Mouse (Mus musculus): ENCODE results near the gene Nr4a1. TPM values are rescaled to one million over a fixed set of nuclear protein-coding genes. Genes with fewer than 3 reads are reported as not detected.
A peak's percentile ranks its signal among the peaks of the same experiment; 100 is the strongest.

Nr4a1 gene
- total RNA-seq, 2 experiments from 2014 or later, result 53.8 to 63.8 TPM

DNA sequence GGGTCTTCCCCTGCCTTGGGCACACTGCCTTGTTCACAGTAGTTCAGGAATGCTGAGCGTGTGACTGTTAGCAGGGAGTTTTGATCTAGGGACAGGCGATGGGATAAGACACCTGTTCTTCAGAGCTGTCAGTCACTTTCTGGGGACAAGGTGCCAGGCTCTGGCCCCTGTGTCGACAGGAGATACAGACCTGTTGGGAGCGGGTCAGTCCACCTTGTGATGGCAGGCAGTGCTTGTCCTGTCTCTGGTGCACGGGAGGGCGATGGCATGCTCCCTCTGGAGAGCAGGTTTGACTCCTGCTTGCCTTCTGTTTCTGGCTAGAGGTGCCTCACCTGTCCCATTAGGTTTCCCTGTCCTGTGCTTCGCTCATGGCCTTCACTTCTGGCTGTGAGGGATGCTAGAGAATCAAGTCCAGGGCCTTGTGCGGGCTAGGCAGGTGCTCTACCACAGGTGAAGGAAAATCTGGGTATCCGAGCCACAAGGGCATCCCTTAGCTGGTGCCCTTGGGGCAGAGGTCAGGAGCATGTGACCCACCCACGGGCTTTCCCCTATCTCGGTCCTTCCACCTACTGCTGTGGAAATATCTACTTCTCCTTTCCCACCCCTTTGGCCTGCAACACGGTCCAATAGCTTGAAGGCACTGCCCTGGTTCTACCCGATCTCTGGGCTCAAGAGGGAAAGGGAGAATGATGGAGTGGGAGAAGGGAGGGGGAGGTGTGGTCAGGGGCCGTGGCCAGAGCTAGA, 2.6 kb downstream of the Nr4a1 start:
- no peak for DNase-seq

DNA sequence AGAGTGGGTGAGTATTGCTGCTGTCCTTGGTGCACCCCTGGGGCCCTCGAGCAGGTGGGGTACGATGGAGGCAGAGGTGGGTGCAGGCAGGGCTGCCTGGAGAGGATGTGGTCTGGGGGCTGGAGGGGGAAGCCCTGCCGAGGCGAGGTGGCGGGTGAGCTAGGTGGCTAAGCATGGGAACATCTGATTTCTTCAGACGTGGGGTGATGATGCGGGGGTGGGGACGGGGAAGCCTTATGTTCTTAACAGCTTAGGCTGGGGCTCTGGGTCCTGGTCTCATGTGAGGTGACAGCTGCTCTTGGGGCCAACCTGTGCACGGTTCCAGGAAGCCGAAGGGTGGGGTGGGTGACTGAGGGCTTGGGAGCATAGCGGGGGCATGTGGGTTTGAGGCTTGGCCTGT, 4.4 kb downstream of the Nr4a1 start:
- DNase-seq, result no peak

DNA sequence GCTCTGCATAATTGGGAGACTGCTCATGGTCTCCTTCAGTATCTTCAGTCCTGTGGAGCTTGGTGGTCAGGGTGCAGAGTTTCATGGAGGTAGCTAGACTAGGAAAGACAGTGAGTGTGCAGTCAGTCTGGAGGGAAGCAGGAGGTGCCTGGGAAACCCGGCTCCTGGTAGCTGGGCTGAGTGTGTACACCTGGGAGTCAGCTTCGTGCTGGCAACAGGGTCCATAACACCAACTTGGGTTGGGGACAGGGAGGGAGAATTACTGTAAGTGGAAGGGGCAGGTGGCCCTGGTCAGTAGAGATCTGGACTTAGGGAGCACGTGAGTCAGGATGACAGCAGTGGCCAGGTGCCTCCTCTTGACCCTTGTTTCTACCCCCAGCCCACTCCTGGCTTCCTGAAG, 5.9 kb downstream of the Nr4a1 start:
- DNase-seq, result no peak

DNA sequence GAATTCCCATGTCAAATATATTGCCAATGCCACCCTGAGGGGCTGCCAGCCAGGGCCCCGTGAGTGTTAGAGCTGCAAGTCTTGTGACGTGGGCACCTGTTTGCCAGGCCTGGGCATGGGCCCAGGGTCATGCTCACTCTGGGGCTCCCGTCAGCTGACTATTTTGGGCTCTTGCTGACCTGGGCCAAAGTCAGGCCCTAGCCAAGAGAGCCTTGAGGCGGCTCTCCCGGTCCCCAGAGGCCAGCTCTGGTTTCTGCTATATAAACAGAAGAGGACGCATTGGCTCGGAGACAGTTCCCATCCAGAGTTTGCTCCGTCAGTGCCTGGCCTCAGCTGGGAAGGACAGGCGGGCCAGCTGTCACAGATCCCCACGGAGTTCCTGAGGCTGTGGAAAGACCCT, 6.3 kb downstream of the Nr4a1 start:
- no peak for DNase-seq

DNA sequence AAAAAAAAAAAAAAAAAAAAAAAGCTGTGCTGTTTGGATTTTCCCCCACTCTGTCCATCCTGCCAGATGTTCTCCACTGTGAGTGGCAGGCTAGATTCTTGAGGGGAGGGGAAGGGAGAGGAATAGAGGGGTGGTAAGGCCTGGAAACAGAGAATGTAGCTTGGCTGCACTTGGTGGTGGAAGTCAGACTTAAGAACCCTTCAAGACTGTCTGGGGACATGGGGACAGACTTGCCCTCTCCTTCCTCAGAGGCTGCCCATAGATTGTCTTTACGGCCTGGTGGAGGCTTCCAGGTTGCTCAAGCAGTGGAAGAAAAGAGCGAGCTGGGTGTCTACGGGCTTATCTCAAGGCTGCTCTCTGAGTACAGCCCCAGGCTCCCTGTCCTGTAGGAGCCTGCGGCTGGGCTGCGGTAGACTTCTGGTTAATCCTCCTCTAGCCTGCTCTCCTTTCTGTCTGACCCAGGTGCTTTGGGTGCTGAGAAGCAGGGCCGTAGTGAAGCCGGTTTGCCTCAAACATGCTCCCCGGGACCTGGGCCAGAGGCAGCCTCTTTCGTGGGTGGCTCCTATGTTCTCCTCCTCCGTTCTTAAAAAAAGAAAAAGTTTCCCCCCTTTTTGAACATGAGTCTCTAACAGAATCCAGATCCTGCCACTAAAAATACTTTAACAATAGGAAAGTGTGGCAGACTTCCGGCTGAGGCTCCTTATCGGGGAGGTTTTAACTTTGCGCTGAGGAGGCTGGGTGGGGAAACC, 7.0 kb downstream of the Nr4a1 start:
- no peak for DNase-seq

DNA sequence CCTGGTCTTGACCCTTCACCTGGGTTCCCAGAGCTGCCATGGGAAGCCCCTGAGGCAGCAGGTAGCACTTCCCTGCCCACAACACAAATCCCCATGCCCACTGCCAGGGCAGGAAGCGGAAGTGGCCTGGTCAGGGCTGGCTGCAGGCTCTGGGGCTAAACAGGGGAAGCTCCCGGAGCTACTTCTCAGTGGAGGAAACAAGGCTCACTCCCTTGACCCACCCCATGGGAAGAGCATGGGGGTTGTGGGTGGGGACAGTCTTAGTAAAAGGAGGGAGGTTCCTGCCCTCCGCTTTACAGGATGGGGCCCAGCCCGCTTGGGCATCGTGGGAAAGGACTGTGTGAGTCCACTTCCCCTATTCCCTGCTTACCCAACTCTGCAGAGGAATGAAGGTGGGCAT, 8.4 kb downstream of the Nr4a1 start:
- no peak for DNase-seq

DNA sequence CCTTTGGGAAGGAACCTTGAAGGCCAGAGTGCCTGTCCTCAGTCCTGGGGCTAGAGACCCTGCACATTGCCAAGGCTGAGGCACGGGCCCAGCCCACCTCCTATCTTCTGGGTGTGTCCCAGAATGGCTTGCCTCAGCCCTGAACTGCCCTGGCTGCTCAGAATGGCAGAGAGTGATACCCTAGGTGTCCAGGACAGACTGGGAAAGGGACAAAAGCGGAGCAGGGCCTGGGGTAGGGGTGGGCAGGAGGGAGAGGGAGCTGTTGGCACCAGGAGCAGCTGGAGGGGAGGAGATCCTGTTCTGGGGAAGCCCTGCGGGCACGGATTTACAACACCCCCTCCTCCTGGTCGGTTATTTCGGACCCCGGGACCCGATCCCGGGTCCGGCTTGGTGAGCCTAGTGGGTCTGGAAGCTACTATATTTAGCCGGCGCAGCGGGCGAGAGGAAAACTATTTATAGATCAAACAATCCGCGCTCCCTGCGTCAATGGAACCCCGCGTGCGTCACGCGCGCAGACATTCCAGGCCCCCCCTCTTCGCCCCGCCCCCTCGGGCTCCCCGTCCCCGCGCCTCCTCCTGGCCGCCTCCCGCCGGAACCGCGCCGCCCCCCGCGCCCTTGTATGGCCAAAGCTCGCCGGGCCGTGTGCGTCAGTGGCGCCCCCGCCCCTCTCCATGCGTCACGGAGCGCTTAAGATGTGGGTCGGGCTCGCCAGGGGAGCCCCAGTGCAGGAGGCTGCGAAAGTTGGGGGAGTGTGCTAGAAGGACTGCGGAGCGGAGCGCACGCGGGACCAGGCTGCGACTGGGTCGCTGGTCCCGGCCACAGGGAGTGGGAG, 12.3 kb downstream of the Nr4a1 start:
- DNase-seq, result peak; percentile 84 to 90

DNA sequence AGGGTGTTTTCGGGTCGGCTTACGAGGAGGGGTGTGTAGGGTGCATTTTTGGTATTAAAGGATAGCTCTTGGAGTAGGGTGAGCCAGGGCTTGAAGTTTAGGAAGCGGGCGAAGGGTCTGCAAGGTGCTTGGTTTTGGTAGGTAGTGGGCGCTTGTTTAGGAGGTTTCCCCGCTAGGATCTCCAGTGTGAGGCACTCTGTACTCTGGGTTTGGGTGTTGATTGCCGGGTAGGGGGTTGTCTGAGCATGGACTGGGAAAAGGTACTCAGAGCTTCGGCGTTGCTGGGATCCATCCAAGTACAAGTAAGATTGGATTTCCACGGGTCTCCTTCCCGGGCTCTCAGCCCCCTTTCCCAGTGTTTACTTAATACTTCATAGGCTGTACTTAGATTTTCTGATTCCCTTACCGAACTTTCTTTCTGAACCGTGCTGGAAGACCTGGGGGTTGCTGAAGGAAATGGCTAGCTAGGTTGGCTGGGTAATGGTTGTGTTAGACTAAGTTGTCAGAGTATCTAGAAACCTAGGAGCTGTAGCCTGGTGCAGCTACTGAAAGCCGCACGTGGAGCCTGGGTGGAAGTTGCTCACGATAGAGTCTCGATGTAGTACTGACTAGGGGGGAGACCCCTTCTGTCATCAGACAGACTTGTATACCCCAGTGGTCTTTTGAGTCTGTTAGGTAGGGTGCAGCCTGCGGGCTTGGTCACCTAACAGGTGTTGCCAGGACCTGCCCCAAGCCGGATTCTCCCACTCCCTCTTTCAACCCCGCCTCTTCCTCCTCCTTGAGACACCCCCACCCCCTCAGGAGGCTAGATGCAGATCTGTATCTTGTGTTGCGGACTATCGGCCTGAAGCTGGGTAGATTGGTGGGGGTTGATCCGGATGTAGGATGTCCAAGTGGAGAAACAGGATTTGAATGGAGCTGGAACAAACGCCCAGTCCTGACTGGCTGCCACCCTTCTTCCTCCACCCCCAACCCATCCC, 13.3 kb downstream of the Nr4a1 start:
- no peak for DNase-seq

DNA sequence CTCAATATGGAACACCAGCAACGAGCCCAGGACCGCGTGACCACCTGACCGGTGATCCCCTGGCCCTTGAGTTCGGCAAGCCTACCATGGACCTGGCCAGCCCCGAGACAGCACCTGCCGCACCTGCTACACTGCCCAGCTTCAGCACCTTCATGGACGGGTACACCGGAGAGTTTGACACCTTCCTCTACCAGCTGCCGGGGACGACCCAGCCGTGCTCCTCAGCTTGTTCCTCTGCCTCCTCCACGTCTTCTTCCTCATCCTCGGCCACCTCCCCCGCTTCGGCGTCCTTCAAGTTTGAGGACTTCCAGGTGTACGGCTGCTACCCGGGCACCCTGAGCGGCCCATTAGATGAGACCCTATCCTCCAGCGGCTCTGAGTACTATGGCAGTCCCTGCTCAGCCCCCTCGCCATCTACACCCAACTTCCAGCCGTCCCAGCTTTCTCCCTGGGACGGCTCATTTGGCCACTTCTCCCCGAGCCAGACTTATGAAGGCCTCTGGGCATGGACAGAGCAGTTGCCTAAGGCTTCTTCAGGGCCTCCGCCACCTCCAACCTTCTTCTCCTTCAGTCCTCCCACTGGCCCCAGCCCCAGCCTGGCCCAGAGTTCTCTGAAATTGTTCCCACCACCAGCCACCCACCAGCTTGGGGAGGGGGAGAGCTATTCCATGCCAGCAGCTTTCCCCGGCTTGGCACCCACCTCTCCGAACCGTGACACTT, 16.2 kb downstream of the Nr4a1 start:
- no peak for DNase-seq

DNA sequence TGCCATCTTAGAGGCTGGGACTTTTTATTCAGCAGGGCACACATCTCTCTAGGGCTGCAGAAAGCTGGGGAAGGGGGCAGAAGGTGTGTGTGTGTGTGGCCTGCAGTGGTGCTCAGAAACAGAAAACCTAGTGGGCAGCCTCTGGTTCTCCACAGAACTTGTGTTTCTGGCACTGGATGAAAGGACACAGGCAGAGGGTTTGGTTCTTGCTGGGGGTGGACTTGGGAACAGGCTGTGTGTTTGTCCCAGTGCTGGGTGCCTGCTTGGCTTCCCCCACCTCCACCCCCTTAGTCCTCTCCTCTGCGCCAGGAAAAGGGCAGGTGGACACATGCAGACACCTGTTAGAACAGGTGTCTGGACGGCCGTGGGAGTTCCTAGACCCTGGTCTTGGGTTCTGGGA, 17.0 kb downstream of the Nr4a1 start:
- DNase-seq, result no peak

DNA sequence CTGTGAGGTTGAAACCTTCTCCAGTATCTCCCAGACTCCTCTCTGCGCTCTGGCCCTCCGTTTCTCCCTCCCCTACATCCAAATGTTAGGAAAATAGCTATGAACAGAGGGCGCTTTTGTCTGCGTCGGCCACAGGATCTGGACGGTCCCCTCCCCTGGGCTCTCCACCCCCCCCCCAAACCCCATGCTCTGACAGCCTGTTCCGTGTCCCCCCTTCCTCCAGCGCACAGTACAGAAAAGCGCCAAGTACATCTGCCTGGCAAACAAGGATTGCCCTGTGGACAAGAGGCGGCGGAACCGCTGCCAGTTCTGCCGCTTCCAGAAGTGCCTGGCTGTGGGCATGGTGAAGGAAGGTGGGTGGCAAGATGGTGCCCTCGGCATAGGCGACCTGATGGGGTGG, 17.4 kb downstream of the Nr4a1 start:
- no peak for DNase-seq

DNA sequence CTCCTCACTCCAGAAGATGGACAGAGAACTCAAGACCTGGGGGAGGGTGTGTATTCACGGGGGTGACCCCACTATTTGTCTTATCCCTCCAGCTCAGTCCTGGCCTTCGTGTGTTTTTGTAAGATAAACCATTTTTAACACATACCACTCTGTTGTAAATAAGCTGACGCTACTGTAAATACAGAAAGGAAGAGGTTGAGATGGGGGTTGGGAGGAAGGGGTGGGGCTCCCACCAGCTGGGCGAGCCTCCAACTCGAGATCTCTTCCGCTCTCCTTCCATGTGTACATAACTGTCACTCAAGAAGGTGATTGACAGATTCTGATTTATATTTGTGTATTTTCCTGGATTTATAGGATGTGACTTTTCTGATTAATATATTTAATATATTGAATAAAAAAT, 20.3 kb downstream of the Nr4a1 start:
- no peak for DNase-seq

DNA sequence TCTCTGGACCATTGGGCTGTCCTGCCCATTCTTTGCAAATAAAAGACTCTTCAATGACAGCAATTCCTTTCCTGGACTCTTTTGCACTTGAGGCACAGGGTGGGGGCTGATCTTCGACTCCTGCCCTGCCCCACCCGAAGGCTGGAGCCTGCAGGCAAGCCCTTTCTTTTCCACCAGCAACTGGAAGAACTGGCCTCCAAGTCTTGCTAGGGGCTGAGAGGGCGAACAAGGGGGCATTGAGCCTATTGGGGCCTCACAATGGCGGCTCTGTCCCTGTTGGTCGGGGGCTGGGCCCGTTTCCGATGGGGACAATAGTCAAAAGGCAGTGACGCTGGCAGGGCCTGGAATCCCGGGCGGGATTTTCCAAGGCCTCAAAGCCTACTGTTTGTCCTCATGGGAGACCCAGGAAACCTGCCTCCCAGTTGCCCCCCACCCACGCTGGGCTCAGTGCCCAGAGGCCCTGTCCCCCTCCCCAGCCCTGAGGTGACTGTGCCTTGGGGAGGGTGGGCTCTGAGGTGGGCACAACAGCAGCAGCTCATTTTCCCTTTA, 23.4 kb downstream of the Nr4a1 start:
- DNase-seq, result peak; percentile 54 to 70

DNA sequence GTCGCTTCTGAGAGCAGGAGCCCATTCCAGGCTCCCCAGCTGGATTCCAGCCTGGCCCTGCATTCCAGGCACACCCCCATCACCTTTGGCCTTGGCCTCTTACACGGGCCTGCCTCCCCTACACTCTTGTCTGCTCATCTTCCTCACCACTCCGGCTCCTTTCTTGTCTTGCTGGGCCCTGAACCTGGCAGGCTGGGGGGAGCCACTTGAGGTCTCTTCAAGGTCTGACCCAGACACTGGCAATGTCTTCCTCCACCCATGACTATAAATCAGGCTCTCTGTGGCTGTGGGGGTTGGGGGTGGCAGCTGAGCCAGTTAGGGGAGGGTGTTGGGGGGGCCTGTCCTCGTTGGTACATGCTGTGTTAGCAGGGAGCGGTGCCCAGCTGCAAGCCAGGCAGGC, 24.5 kb downstream of the Nr4a1 start:
- no peak for DNase-seq

DNA sequence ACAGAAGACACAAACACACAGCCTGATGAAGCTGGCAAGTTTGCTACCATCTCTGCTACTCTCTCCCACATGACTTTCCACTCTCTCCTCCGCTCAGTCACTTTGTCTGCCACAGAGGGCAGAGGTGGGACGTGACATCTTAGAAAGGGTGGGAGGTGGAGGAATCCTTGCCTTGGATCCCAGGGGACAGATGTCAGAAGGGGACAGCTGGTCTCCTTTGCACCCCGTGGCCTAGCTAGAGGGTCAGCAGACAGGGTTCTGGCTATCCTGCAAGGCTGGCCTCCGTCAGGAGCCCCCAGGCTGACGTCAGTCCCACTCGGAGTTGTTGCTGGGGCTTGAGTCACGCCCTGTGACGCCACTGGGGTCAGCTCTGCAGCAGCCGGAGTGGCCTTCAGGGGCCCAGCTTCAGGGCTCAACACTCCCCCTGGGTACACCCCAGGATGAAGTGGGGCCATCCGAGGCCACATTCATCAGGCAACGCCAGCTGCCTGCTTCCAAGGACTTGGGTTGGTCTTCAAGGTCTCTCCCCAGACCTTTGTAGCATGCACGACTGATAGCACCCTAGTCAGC, 25.4 kb downstream of the Nr4a1 start:
- no peak for DNase-seq

DNA sequence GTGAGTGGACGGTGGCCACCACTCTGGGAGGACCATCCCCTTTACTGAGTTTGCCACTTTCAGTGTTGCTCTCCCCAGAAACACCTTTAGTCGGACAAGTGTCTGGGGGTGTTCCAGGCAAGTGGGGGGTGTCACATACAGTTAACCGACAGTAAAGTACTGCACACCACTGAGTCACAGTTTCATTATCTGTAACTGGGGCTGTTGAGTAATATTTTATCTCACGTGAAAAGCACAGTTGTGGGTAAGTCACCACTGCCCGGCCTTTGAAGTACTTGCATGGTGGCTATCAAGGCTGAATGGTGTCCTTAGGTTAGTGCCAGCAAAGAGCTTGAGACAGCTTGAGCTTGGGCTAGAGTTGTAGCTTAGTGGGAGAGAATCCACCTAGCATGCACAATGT, 28.4 kb downstream of the Nr4a1 start:
- DNase-seq, result no peak

DNA sequence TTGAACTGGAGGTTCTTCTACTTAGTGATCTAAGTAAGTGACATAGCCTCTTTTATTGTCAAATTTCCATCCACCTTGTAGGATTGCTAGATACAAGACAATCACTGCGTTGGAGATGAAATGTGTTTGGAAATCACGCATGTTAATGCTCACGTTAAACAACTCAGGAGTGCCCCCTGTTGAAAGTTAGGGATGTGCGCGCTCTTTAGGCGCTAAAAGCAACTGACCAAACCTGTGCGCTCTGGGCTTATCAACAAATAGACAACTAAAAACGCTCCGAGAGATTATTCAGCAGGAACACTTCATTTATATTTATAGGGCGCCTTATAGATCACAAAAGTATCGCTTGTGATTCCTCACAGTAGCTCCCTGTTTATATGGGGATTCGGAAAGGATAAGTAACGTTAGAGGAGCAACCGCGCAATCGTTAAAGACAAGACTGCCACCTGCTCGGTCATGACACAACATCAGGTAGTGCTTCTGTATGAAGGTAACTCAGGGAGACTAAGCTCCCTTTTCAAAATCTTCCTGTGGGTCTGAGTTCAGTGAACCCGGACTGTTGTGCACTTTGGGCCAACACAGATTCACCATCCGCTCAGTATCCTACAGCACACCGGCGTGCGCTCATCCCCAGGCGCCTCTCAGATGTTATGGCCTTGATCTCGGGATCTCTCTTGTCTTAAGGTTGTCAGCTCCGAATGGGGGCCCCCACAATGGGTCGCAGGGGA, 29.3 kb downstream of the Nr4a1 start:
- DNase-seq, result peak in 1 of 2 experiments; percentile 51

DNA sequence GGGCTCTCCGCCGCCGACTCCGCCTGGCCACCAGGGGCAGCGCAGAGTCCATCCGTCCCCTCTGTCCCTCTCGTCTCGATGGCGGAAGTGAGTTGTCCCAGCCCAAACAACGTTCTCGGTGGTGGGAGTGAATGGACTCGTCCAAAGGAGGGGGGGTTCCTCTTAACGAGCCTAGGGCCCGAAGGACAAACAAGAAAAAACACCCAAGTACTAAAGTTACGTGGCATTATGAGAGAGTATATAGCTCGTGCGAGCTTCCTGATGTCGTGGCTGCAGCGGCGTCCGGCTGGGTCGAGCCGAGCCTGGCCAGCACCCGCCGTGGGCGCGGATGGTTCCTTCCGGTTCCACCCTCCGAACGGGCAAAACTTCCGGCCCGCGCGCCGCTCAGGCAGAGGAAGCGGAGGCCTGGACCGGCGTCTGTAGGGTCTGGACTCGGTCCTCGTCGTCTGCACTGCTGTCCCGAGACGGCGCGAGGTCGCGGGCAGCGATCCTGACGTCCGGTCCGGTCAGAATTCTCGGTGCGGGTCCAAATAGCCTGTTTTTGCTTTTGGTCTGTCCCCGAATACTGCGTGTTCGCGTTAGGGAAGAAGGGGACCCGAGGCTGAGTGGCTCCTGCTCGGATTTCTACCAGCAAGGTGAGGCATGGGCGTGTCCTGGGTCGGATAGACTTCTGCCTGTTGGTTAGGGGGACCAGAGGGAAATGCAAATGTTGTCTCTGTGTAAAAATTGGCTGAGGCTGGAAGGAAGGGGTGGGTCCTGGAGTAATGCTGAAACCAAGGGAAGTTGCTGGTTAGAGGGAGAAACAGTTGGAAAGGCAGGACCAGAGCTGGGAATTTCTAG, 30.1 kb downstream of the Nr4a1 start, which contains the start of gene Atg101:
Gene Atg101 (plus strand): TSS at position 362 of the 840 bp plus-strand sequence.
- DNase-seq, result peak; percentile 89 to 90

All from layer of hippocampus, postnatal 36 days (tissue).